Mouse (Mus musculus) olfactory bulb, adult 2 months (tissue): ENCODE results near the gene Wnt4. TPM values are rescaled to one million over a fixed set of nuclear protein-coding genes. Genes with fewer than 3 reads are reported as not detected.

ENCODE experiments used
- H3K27ac ChIP-seq: fragments of 200-500 bp; 2 replicates; pipeline ENCODE4 v1.5.1; 2012; ENCODE audit warnings: low read depth, low read length; ENCODE audit not compliant: insufficient read depth
- H3K4me1 ChIP-seq: fragments of 200-500 bp; 2 replicates; pipeline ENCODE4 v1.6.1; 2012; ENCODE audit warnings: low read length; ENCODE audit not compliant: control insufficient read depth, insufficient read depth
- H3K4me3 ChIP-seq: fragments of 200-500 bp; 2 replicates; pipeline ENCODE4 v1.5.1; 2012; ENCODE audit warnings: mild to moderate bottlenecking, low read depth, low read length, moderate library complexity; ENCODE audit not compliant: insufficient read depth
- CTCF ChIP-seq: fragments of 200-500 bp; IDR thresholded peaks from 2 replicates; pipeline ENCODE4 v1.5.1; 2012; ENCODE audit warnings: low read depth, mild to moderate bottlenecking, low read length, moderate library complexity; ENCODE audit not compliant: insufficient read depth
- POLR2A ChIP-seq: fragments of 200-500 bp; IDR thresholded peaks from 2 replicates; pipeline ENCODE4 v1.6.1; 2012; ENCODE audit warnings: mild to moderate bottlenecking, low read depth, low read length, moderate library complexity; ENCODE audit not compliant: insufficient read depth
- WGBS: fragments of 180-500 bp; shearing (Covaris S2); methylation state at CpG from one replicate; pipeline ENCODE4 v1.1.7; 2018; 5-methylcytosine and 5-hydroxymethylcytosine counted together
- polyA plus RNA-seq: library from polyadenylated mRNA; stranded (reverse); fragments of >200 nt; gene quantifications from 2 replicates; pipeline ENCODE4 v1.2.4, GENCODE M21; 2012; ENCODE audit warnings: low replicate concordance; ENCODE audit not compliant: missing spikeins, insufficient read depth, insufficient read length

Wnt4 gene
- polyA plus RNA-seq, 1 experiment = not detected

DNA sequence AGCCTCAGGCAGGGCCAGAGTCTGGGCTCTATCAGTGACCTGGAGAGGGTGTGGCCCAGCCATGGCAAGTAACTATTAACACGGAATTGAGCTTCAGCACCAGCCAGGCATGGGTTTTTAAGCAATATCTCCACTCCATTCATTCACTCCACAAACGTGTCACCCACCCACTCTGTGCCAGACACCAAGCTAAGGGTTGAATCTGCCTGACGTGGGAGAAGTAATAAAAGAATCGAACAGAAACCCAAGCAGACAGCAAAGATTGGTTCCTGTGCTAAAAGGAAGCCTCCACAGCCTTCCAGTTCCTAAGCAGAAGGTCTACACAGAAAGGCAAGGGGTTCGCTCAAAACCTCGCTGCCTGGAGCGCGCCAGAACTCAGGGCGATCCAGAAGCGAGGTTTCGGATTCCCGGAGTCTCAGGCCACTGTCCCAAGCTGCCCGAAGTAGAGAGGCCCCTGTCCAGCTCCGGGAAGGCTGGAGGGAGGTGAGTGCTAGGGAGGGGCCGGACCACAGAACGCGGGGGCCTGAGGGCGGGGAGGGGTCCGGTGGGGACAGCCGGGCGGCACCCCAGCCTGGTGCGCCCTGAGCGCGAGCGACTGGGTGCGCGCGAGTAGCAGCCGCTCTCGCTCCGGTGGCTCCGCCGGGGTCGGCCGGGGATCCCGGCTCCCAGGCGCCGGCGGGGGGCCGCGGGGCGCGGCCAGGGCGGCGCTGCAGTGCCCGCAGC, 685 bp upstream of the Wnt4 start:
- TF ChIP-seq POLR2A (no peak), CTCF (no peak)
- whole genome bisulfite sequencing = 3% methylated on average over 46 of the region's 46 CpGs
- no peak overlapping the region for H3K27ac ChIP-seq

GRCm38 (mm10) chr4:137277600-137278143, 383 bp downstream of the Wnt4 start:
- TF ChIP-seq CTCF (no peak), POLR2A (no peak)
- 2% methylated on average over 70 of the region's 71 CpGs for WGBS
- Histone ChIP-seq H3K4me1 (peaks cover 19% of the 10 kb centered on the region), H3K27ac (no peak overlapping the region), H3K4me3 (peak overlapping the region; percentile 36)

More for the DNA sequence above, 685 bp upstream of the Wnt4 start:
- Histone ChIP-seq H3K4me1 (peaks cover 14% of the 10 kb centered on the region), H3K4me3 (peak overlapping the region; percentile 39)

DNA sequence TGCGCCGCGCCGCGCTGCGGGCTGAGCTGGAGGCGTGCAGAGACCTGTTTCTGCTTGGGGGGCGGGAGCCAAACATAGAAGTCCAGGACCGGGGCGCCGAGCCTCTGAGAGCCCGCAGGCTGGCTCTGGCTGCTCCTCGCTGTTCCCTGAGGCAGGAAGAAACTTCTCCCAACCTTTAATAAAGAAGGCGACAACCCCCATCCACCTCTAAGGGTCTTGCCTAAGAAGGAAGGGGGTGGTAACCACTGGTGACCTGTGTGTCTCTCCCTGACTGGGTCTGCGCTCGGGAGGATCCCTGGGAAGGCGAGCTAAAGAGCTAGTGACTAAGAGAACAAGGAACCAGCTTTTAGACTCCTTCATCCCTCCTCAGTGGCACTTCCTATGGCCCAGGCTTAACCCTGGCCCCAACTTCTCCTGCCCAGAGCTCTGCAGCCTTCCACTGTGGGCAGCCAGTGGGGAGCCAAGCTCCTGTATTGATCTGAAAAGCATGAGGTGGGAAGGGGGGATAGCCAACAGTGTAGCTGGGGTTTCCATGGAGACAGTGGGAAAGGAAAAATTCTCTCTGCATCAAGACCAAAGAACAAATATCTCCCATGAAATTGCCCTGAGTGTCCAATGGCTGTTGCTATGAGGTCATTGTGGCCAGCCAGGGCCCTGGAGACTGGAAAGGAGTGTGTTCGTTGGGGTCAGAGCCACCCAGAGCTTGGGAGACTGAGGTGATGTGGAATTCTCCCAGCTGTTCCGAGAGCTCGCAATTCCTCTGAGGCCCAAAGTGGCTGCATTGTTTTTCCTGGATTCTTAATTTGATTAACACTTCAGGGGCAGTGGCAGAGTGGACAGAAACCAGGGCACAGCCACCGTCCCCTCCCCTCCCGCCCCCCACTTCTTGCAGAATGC, 1.1 kb downstream of the Wnt4 start:
- peaks cover 24% of the 10 kb centered on the region for H3K4me1 ChIP-seq
- 14% methylated on average over 22 of the region's 22 CpGs for WGBS
- H3K27ac ChIP-seq = no peak overlapping the region
- H3K4me3 ChIP-seq = peak overlapping the region; percentile 36; the same call in 1 of the 2 replicates
- TF ChIP-seq POLR2A (no peak), CTCF (no peak)

DNA sequence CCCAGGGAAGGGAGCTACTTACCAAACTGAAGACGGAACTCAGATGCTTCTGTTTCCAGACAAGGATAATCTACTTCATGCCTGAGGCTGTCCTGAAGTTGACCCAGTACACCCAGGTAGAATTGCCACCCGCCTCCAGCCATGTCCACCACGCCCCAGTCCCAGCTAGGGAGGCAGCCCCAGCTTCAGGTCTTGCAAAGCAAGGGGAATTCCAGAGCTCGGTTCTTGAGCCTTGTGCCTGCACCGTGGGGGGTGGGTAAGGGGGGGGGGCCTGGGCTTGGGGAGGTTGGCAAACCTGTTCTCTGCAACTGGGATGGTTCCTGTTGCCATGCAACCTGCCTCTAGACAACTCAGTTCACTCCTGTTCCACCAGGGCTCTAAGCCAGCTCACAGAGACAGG, 2.1 kb downstream of the Wnt4 start:
- Histone ChIP-seq H3K4me1 (peaks cover 24% of the 10 kb centered on the region), H3K27ac (no peak overlapping the region), H3K4me3 (no peak overlapping the region)
- 58% methylated on average over 5 of the region's 5 CpGs for WGBS
- no peak for TF ChIP-seq CTCF
- TF ChIP-seq POLR2A = no peak

DNA sequence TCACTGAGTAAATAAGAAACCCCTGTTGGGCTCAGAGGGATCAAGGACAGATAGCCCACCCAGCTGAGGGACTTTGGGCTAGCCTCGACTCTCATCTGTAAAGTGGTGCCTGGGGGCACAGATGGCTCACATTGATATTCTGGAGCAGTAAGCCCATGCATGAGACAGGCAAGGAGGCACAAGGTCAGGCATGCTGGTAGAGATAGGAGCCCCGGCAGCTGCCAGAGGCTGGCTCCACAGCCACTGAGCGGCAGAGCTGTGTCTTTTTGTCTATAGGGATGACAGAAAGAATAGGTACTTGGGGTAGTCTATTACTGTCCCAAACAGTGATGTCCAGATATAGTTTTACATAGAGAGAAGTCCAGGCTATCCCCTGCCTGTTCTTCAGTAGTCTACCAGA, 4.0 kb downstream of the Wnt4 start:
- no peak overlapping the region for H3K27ac ChIP-seq
- 93% methylated on average over 3 of the region's 3 CpGs for WGBS
- H3K4me3 ChIP-seq = no peak overlapping the region
- no peak for TF ChIP-seq POLR2A
- TF ChIP-seq CTCF = no peak
- peaks cover 24% of the 10 kb centered on the region for H3K4me1 ChIP-seq

- 89% methylated on average over 5 of the region's 5 CpGs for WGBS
- Histone ChIP-seq H3K4me1 (peaks cover 20% of the 10 kb centered on the region), H3K27ac (no peak overlapping the region), H3K4me3 (no peak overlapping the region)
- TF ChIP-seq POLR2A = no peak
- TF ChIP-seq CTCF = no peak
These were observed 4.8 kb downstream of the Wnt4 start for GRCm38 (mm10) chr4:137282122-137282521.

DNA sequence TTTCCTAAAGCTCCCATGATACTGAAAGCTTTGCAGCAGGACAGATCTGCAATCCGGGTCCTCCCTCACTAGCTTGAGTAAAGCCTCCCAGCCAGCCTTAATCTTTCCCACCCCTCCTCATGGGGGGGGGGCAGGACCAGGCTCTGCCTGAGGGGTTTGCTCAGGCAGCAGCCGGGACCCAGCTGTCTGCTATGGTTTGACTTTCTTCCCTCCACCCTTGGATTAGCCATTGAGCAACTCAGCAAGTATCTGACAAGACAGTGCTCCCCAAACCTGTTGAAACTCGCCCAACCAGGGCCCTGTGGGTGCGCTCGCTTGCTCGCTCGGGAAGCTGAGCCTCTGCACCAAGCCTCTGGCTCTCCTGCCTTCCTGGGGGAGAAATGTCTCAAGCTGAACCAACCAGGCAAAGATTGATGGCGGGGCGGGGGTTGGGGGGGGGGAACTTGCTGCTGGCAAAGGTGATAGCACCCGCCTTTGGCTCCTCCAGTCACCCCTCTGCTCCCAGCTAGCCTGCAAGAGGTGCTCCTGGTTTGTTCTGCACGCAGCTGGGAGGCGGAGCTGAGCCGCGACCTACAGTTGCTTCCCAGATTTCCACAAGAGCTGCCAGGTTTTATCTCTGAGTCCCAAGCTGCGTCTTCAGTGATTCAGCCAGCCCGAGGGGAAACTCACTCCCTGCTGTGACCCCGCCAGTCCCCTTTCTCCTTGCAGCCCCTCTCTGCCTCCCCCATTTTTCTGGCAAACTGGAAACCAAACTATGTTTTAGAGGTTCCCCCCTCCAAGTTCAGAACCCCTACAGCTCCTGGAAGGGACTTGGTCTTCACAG, 5.5 kb downstream of the Wnt4 start:
- no peak overlapping the region for H3K4me3 ChIP-seq
- H3K27ac ChIP-seq = no peak overlapping the region
- WGBS = 21% methylated on average over 17 of the region's 17 CpGs
- H3K4me1 ChIP-seq = peaks cover 16% of the 10 kb centered on the region
- TF ChIP-seq CTCF = no peak
- no peak for TF ChIP-seq POLR2A

GRCm38 (mm10) chr4:137283407-137283732, 6.1 kb downstream of the Wnt4 start:
- Histone ChIP-seq H3K27ac (no peak overlapping the region), H3K4me1 (peaks cover 11% of the 10 kb centered on the region), H3K4me3 (no peak overlapping the region)
- WGBS = 18% methylated on average over 4 of the region's 4 CpGs
- TF ChIP-seq CTCF (no peak), POLR2A (no peak)
